Mouse (Mus musculus): ENCODE data around the gene Trappc11. TPM values are rescaled to one million over a fixed set of nuclear protein-coding genes. Genes with fewer than 3 reads are reported as not detected.

The Trappc11 gene
- polyA plus RNA-seq, 1 experiment from 2014 or later, result 37.5 TPM

GRCm38 (mm10) chr8:47502546-47502945, 30.7 kb downstream of the Trappc11 start:
- no peak overlapping the region for H3K4me2 ChIP-seq (replicated peaks; ENCODE audit: low read depth, low read length)
- H3K9me3 ChIP-seq (ENCODE audit: control insufficient read depth, low read length), result no peaks in the 10 kb centered on the region
- 93% methylated on average over 13 of the region's 13 CpGs for WGBS
- no peak for ATAC-seq (ENCODE audit: low FRiP score, low TSS enrichment)
- peaks cover 86% of the 10 kb centered on the region for H3K36me3 ChIP-seq (ENCODE audit: control insufficient read depth, insufficient read depth, low read length)
- no peak overlapping the region for H3K4me3 ChIP-seq (ENCODE audit: low read length)
- H3K4me1 ChIP-seq (ENCODE audit: control insufficient read depth, insufficient read depth, low read length), result no peaks in the 10 kb centered on the region
- H3K9ac ChIP-seq (ENCODE audit: low read depth, low read length), result no peak overlapping the region
- no peaks in the 10 kb centered on the region for H3K27me3 ChIP-seq (ENCODE audit: control insufficient read depth, insufficient read depth, low read length)
- H3K27ac ChIP-seq (ENCODE audit: low read depth, low read length), result no peak overlapping the region

GRCm38 (mm10) chr8:47501994-47502393, 31.3 kb downstream of the Trappc11 start:
- no peak overlapping the region for H3K9ac ChIP-seq (ENCODE audit: low read depth, low read length)
- H3K4me3 ChIP-seq (ENCODE audit: low read length), result no peak overlapping the region
- WGBS, result 79% methylated on average over 2 of the region's 2 CpGs
- peaks cover 88% of the 10 kb centered on the region for H3K36me3 ChIP-seq (ENCODE audit: control insufficient read depth, insufficient read depth, low read length)
- H3K27ac ChIP-seq (ENCODE audit: low read depth, low read length), result no peak overlapping the region
- no peak overlapping the region for H3K4me2 ChIP-seq (replicated peaks; ENCODE audit: low read depth, low read length)
- H3K4me1 ChIP-seq (ENCODE audit: control insufficient read depth, insufficient read depth, low read length), result no peaks in the 10 kb centered on the region
- no peak for ATAC-seq (ENCODE audit: low FRiP score, low TSS enrichment)
- no peaks in the 10 kb centered on the region for H3K9me3 ChIP-seq (ENCODE audit: control insufficient read depth, low read length)
- H3K27me3 ChIP-seq (ENCODE audit: control insufficient read depth, insufficient read depth, low read length), result no peaks in the 10 kb centered on the region

- Histone ChIP-seq H3K36me3 (ENCODE audit: control insufficient read depth, insufficient read depth, low read length) (peaks cover 78% of the 10 kb centered on the region), H3K4me3 (ENCODE audit: low read length) (no peak overlapping the region), H3K4me2 (replicated peaks; ENCODE audit: low read depth, low read length) (no peak overlapping the region), H3K4me1 (ENCODE audit: control insufficient read depth, insufficient read depth, low read length) (no peaks in the 10 kb centered on the region), H3K9me3 (ENCODE audit: control insufficient read depth, low read length) (no peaks in the 10 kb centered on the region), H3K9ac (ENCODE audit: low read depth, low read length) (no peak overlapping the region), H3K27ac (ENCODE audit: low read depth, low read length) (no peak overlapping the region), H3K27me3 (ENCODE audit: control insufficient read depth, insufficient read depth, low read length) (no peaks in the 10 kb centered on the region)
- no peak for ATAC-seq (ENCODE audit: low FRiP score, low TSS enrichment)
- WGBS, result 82% methylated on average over 6 of the region's 6 CpGs
These were observed 37.8 kb downstream of the Trappc11 start for GRCm38 (mm10) chr8:47495428-47495827.

- no peaks in the 10 kb centered on the region for H3K27me3 ChIP-seq (ENCODE audit: control insufficient read depth, insufficient read depth, low read length)
- H3K4me3 ChIP-seq (ENCODE audit: low read length), result no peak overlapping the region
- no peak overlapping the region for H3K9ac ChIP-seq (ENCODE audit: low read depth, low read length)
- H3K36me3 ChIP-seq (ENCODE audit: control insufficient read depth, insufficient read depth, low read length), result peaks cover 74% of the 10 kb centered on the region
- WGBS, result 51% methylated on average over 12 of the region's 12 CpGs
- H3K4me1 ChIP-seq (ENCODE audit: control insufficient read depth, insufficient read depth, low read length), result no peaks in the 10 kb centered on the region
- H3K4me2 ChIP-seq (replicated peaks; ENCODE audit: low read depth, low read length), result no peak overlapping the region
- no peaks in the 10 kb centered on the region for H3K9me3 ChIP-seq (ENCODE audit: control insufficient read depth, low read length)
- H3K27ac ChIP-seq (ENCODE audit: low read depth, low read length), result no peak overlapping the region
- peak; percentile 72 for ATAC-seq (ENCODE audit: low FRiP score, low TSS enrichment)
These were observed 38.6 kb downstream of the Trappc11 start for GRCm38 (mm10) chr8:47494602-47495153.

GRCm38 (mm10) chr8:47493106-47493505, 40.2 kb downstream of the Trappc11 start:
- H3K27me3 ChIP-seq (ENCODE audit: control insufficient read depth, insufficient read depth, low read length), result no peaks in the 10 kb centered on the region
- H3K4me2 ChIP-seq (replicated peaks; ENCODE audit: low read depth, low read length), result no peak overlapping the region
- no peak overlapping the region for H3K9ac ChIP-seq (ENCODE audit: low read depth, low read length)
- no peak overlapping the region for H3K27ac ChIP-seq (ENCODE audit: low read depth, low read length)
- no peaks in the 10 kb centered on the region for H3K9me3 ChIP-seq (ENCODE audit: control insufficient read depth, low read length)
- H3K36me3 ChIP-seq (ENCODE audit: control insufficient read depth, insufficient read depth, low read length), result peaks cover 63% of the 10 kb centered on the region
- H3K4me3 ChIP-seq (ENCODE audit: low read length), result no peak overlapping the region
- no peak for ATAC-seq (ENCODE audit: low FRiP score, low TSS enrichment)
- WGBS, result 92% methylated on average over 12 of the region's 12 CpGs
- no peaks in the 10 kb centered on the region for H3K4me1 ChIP-seq (ENCODE audit: control insufficient read depth, insufficient read depth, low read length)

- WGBS, result 93% methylated on average over 3 of the region's 3 CpGs
These were observed 46.0 kb downstream of the Trappc11 start for GRCm38 (mm10) chr8:47487231-47487630.

GRCm38 (mm10) chr8:47482354-47483071, 50.8 kb downstream of the Trappc11 start:
- ATAC-seq (ENCODE audit: low FRiP score, low TSS enrichment), result peak; percentile 85; the same call in 1 of the 2 replicates
- peak overlapping the region; percentile 73 for H3K27ac ChIP-seq (ENCODE audit: low read depth, low read length)
- H3K4me2 ChIP-seq (replicated peaks; ENCODE audit: low read depth, low read length), result 0 out of 2 replicates have a peak overlapping the region, but pooled peaks have one; percentile 10

More at GRCm38 (mm10) chr8:47487231-47487630, 46.0 kb downstream of the Trappc11 start:
- H3K36me3 ChIP-seq (ENCODE audit: control insufficient read depth, insufficient read depth, low read length), result peaks cover 21% of the 10 kb centered on the region
- no peak overlapping the region for H3K9ac ChIP-seq (ENCODE audit: low read depth, low read length)
- H3K27ac ChIP-seq (ENCODE audit: low read depth, low read length), result no peak overlapping the region
- no peaks in the 10 kb centered on the region for H3K27me3 ChIP-seq (ENCODE audit: control insufficient read depth, insufficient read depth, low read length)
- H3K4me2 ChIP-seq (replicated peaks; ENCODE audit: low read depth, low read length), result no peak overlapping the region
- peaks cover 4% of the 10 kb centered on the region; the same call in 1 of the 2 replicates for H3K9me3 ChIP-seq (ENCODE audit: control insufficient read depth, low read length)
- no peaks in the 10 kb centered on the region for H3K4me1 ChIP-seq (ENCODE audit: control insufficient read depth, insufficient read depth, low read length)
- no peak overlapping the region for H3K4me3 ChIP-seq (ENCODE audit: low read length)
- no peak for ATAC-seq (ENCODE audit: low FRiP score, low TSS enrichment)

GRCm38 (mm10) chr8:47480039-47480438, 53.2 kb downstream of the Trappc11 start:
- WGBS, result 94% methylated on average over 7 of the region's 7 CpGs
- ATAC-seq (ENCODE audit: low FRiP score, low TSS enrichment), result no peak

More at GRCm38 (mm10) chr8:47482354-47483071, 50.8 kb downstream of the Trappc11 start:
- H3K36me3 ChIP-seq (ENCODE audit: control insufficient read depth, insufficient read depth, low read length), result no peaks in the 10 kb centered on the region
- no peak overlapping the region for H3K9ac ChIP-seq (ENCODE audit: low read depth, low read length)
- H3K27me3 ChIP-seq (ENCODE audit: control insufficient read depth, insufficient read depth, low read length), result no peaks in the 10 kb centered on the region
- H3K9me3 ChIP-seq (ENCODE audit: control insufficient read depth, low read length), result peaks cover 4% of the 10 kb centered on the region; the same call in 1 of the 2 replicates
- 67% methylated on average over 12 of the region's 12 CpGs for WGBS
- H3K4me1 ChIP-seq (ENCODE audit: control insufficient read depth, insufficient read depth, low read length), result no peaks in the 10 kb centered on the region
- H3K4me3 ChIP-seq (ENCODE audit: low read length), result no peak overlapping the region

GRCm38 (mm10) chr8:47461650-47462049, 71.6 kb downstream of the Trappc11 start:
- no peak overlapping the region for H3K4me3 ChIP-seq (ENCODE audit: low read length)
- H3K27me3 ChIP-seq (ENCODE audit: control insufficient read depth, insufficient read depth, low read length), result no peaks in the 10 kb centered on the region
- H3K9me3 ChIP-seq (ENCODE audit: control insufficient read depth, low read length), result peaks cover 13% of the 10 kb centered on the region; the same call in 1 of the 2 replicates
- no peak overlapping the region for H3K27ac ChIP-seq (ENCODE audit: low read depth, low read length)
- H3K4me2 ChIP-seq (replicated peaks; ENCODE audit: low read depth, low read length), result no peak overlapping the region
- no peak overlapping the region for H3K9ac ChIP-seq (ENCODE audit: low read depth, low read length)
- ATAC-seq (ENCODE audit: low FRiP score, low TSS enrichment), result no peak
- H3K4me1 ChIP-seq (ENCODE audit: control insufficient read depth, insufficient read depth, low read length), result no peaks in the 10 kb centered on the region
- 80% methylated on average over 10 of the region's 10 CpGs for WGBS
- no peaks in the 10 kb centered on the region for H3K36me3 ChIP-seq (ENCODE audit: control insufficient read depth, insufficient read depth, low read length)

More at GRCm38 (mm10) chr8:47480039-47480438, 53.2 kb downstream of the Trappc11 start:
- H3K4me2 ChIP-seq (replicated peaks; ENCODE audit: low read depth, low read length), result no peak overlapping the region
- no peaks in the 10 kb centered on the region for H3K4me1 ChIP-seq (ENCODE audit: control insufficient read depth, insufficient read depth, low read length)
- no peak overlapping the region for H3K9ac ChIP-seq (ENCODE audit: low read depth, low read length)
- H3K4me3 ChIP-seq (ENCODE audit: low read length), result no peak overlapping the region
- H3K9me3 ChIP-seq (ENCODE audit: control insufficient read depth, low read length), result no peaks in the 10 kb centered on the region
- H3K36me3 ChIP-seq (ENCODE audit: control insufficient read depth, insufficient read depth, low read length), result no peaks in the 10 kb centered on the region
- H3K27ac ChIP-seq (ENCODE audit: low read depth, low read length), result no peak overlapping the region
- H3K27me3 ChIP-seq (ENCODE audit: control insufficient read depth, insufficient read depth, low read length), result no peaks in the 10 kb centered on the region

Measured in kidney, embryonic 14.5 days (tissue).